Mouse (Mus musculus) heart, postnatal 14 days (tissue): ENCODE results near the gene Prmt9. TPM values are rescaled to one million over a fixed set of nuclear protein-coding genes. Genes with fewer than 3 reads are reported as not detected.

Experiments used
- DNase-seq, 2 experiments: peaks; one replicate each; pipeline ENCODE4 v3.0.0; 2021 to 2022
- intact Hi-C: fragments of 180-260 bp; cut with DNase I; formaldehyde crosslinking; loops from one replicate; pipeline ENCODE4 v1.15.1; 2025
- total RNA-seq, 2 experiments: library from RNA; stranded (reverse); gene quantifications; 2 replicates each; pipeline ENCODE4 v1.2.3; 2021

Gene Prmt9
- total RNA-seq, 2 experiments from 2014 or later: 14.8 to 15.9 TPM

DNA sequence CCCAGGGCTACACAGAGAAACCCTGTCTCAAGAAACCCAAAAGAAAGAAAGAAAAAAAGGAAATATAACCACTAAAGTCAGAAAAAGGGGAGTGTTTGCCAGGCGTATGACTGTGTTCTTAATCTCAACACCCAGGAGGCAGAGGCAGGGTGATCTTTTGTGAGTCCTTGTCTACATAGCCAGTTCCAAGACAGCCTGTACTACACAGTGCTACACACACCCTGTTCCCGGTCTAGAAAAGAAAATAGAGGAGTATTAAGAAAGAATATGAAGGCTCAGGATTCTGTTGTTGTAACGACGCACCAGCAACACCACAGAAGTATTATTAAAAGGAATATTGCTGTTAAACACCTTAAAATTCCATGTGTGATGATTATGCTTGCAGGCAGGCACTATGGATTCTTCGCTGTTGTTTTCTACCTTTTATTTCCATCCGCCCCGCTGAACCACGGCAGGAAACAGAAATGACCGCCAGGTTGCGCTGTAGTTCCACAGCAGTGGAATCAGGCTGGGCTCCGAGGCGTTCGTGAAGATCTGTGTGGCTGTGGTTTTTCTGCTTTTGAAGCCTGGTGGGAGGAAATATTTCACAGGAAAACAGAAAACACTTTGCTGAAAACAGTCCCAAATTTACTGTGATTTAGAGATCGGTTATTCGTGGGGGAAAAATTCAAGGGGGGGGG, 80.8 kb downstream of the Prmt9 start:
- peak; percentile 84 to 92 for DNase-seq
- intact Hi-C loops: loop anchor here (2.0 to 10.0 kb wide), 3 partner anchors 377 to 495 kb away; no protein-coding TSS in a partner anchor

DNA sequence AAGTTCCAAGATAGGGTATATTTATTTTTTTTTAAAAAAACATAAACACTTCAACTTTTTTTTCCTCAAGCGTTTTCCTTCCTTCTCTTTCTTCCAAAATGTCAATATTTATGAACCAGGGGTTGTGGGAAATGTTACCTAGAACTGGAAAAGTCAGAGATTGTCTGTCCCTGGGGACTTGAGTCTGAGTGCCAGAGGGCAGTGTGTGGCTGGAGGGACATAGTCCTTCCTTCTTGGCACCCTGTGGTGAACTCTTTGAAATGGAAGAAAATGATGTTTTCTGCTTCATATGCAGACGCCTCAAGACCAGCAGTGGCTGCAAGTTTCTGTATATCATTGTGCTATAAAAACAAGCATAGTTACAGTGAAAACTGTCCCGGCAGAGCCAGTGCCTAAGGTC, 81.5 kb downstream of the Prmt9 start:
- intact Hi-C loops: loop anchor here (2.0 to 10.0 kb wide), 3 partner anchors 376 to 494 kb away; no protein-coding TSS in a partner anchor
- peak in 1 of 2 experiments; percentile 7 for DNase-seq

Other genes starting within 250 kb of the Prmt9 start
- 10 to 100 TPM; 48.6 to 52.5 TPM for gene Arhgap10, start 31.4 kb upstream of the Prmt9 start, total RNA-seq
- 10 to 100 TPM; 14.4 to 15.4 TPM for gene Tmem184c, start 61.3 kb downstream of the Prmt9 start, total RNA-seq
- gene Ednra, start 175.1 kb downstream of the Prmt9 start, total RNA-seq: 10 to 100 TPM; 57.6 to 64.8 TPM